Mouse (Mus musculus) cortical plate, adult 2 months (tissue): ENCODE measurements at regions not wholly inside any gene's neighbourhood (a gene's known extent, or its start where the extent isn't known, plus 50 kb on each side); places are given as distances from the start of the nearest gene placed in this dataset.

ENCODE experiments used
- CTCF ChIP-seq: fragments of 200-500 bp; IDR thresholded peaks from 2 replicates; pipeline ENCODE4 v1.5.1; 2011; ENCODE audit warnings: mild to moderate bottlenecking, control low read depth, low read length; ENCODE audit not compliant: insufficient read depth; ENCODE audit errors: extremely low read depth
- POLR2A ChIP-seq: fragments of 200-500 bp; IDR thresholded peaks from 2 replicates; pipeline ENCODE4 v1.6.1; 2011; ENCODE audit warnings: mild to moderate bottlenecking, low read length, control low read depth; ENCODE audit not compliant: insufficient read depth; ENCODE audit errors: extremely low read depth

GRCm38 (mm10) chr8:126733307-126733706, 139.5 kb upstream of the Irf2bp2 start:
- no peak for TF ChIP-seq CTCF
- no peak for TF ChIP-seq POLR2A
